Mouse (Mus musculus): ENCODE results near the gene Oit3.

- TF ChIP-seq CHD2 (IDR thresholded peaks at IDR 0.05; ENCODE audit: low read depth, low read length) (no peak), MAFK (IDR thresholded peaks at IDR 0.05; ENCODE audit: insufficient read depth, low read depth, low read length) (no peak), HCFC1 (IDR thresholded peaks at IDR 0.05; ENCODE audit: borderline replicate concordance, insufficient read depth, low read length) (no peak)
These were observed 39.8 kb upstream of the Oit3 start for GRCm38 (mm10) chr10:59481381-59481780.
